Mouse (Mus musculus): ENCODE results near the gene Tff2. TPM values are rescaled to one million over a fixed set of nuclear protein-coding genes. Genes with fewer than 3 reads are reported as not detected.

Gene Tff2
- polyA plus RNA-seq, 1 experiment: 3.5 TPM

DNA sequence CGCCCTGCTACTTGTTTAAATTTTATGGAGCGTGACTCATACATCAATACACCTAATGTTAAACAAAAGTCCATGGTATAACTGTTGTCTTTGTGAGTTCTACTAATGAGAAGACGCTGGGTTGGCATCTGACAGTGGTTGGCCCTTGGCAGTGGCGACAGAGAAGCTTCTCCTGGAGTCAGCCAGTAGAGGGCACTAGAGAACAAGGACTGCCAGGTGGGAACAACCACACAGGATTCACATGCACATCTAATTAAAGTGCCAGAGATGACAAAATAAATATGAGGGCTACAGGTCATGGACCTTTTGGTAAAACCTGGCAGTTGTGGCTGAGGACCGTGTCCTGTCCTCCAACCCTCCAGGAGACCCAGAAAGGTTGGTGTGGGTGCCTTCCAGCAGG lies 5.7 kb downstream of the Tff2 start:
- no peak for DNase-seq (ENCODE audit: low read depth, low spot score)
- 6% methylated on average over 5 of the region's 5 CpGs for WGBS

DNA sequence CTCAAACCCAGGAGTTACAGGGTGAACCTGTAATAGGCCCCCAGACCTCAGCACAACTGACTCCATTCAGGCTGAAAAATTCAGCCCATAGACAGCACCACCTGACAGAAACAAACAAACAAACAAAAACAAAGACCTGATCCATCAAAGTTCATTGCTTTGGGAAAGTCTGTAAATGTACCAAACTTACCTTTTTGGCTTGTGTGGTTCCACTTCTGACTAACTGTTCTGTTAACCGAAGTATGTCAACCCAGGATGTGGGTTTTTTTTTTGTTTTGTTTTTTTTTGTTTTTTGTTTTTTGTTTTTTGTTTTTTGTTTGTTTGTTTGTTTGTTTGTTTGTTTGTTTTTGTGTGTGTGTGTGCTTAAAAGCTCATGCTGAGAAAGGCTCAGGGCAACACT lies 7.3 kb downstream of the Tff2 start:
- WGBS: 88% methylated on average over 1 of the region's 1 CpGs
- no peak for DNase-seq (ENCODE audit: low read depth, low spot score)

DNA sequence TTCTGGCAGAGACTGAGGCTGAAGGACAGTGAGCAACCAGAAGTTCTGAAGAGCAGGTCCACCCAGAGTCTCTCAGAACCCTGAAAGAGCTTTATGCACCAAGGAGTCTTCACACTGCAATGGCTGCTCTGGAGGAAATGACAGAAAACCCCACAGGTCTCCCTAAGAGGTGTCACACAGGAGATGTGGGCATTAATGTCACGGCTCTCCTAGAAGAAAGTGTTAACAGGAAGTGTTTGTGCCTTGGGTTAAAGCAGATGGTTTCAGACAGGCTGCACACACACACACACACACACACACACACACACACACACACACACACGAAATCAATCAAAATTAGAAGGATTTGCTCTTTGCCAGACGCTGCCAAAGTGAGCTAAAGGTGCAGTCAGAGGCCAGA lies 7.8 kb downstream of the Tff2 start:
- no peak for DNase-seq (ENCODE audit: low read depth, low spot score)
- 24% methylated on average over 3 of the region's 3 CpGs for WGBS

DNA sequence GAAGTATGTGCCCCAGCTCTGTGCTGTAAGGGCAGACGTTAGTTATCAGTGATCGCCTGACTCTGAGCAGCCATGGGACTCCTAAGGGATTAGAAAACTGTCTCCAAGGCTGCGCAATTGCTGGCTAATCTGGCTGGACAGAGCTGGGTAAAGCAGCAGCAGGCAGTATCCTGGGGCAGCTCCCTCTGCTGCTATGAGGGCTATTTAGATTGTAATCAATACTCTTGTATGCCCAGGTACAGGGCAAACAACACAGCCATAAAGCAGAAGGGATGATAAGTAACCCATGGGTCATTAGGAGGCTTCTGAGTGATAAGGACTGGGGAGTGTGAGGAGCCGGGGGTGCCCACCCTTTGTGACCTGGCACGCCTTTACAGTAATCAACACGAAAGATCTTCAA lies 9.2 kb downstream of the Tff2 start:
- WGBS: 37% methylated on average over 6 of the region's 6 CpGs
- no peak for DNase-seq (ENCODE audit: low read depth, low spot score)

DNA sequence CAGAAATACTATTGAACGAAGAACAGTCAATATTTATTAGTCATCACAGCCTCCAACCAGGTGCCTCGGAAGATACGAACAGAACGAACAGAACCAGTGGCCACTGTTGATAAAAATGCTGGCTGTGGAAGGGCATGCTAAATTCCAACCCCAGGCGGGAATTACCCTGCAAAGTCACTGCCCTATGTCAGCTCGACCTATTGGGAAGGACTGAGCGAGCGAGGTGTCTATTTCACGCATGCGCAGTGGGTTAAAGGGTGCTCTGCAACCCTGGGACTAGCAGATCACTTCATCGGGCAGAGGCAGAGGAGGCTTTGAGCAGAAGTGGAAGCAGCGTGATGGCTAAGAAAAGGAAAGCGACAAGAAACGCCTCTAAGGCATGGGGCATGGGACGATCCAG lies 10.3 kb downstream of the Tff2 start:
- DNase-seq (ENCODE audit: low read depth, low spot score): no peak
- WGBS: 42% methylated on average over 15 of the region's 15 CpGs

DNA sequence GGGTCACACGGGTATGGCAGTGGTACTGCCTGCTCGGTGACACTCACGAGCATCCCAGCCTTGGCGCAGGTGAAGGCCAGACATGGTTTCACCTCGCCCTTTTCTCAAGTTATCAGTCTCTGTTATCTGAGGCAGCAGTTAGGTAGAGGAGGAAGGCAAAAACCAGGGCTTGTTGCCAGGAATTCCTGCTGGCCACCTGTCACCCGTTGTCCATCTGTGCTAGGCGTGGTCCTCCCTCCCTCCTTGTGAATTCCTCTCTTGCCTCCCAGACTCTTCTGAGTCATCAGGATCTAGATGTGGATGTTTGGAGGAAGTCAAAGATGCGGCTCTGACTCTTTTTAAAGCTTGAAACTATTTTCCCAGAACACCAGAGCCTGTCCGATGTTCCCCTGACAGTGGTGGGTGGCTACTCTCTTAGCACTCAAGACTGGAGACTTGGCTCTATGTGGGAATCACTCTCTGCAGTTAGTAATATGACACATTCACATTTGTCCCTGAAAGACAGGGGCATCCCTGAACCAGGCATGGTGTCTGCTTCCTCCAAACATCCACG lies 12.7 kb downstream of the Tff2 start:
- WGBS: 34% methylated on average over 10 of the region's 10 CpGs
- no peak for DNase-seq (ENCODE audit: low read depth, low spot score)

DNA sequence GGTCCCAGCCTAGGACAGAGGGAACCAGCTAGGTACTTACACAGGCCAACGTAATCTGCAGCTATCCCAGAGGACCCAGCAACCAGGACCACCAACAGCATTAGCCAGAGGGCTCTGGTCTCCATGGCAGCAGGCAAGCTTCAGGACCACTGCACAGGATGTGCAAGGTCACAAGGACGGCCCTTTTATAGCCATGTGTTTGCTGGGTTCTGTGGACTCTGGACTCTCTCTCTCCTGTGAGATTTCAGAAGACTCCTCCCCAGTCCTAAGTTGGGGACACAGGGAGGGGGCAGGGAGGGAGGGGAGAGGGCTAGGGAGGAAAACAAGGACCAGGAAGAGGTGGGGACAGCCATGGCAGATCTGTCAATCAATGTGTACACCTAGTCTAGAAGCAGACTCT lies 14.6 kb downstream of the Tff2 start, which contains the start of gene Tff3:
TSS of gene Tff3 (minus strand) at position 195 of the 400 bp plus-strand sequence.
- DNase-seq (ENCODE audit: low read depth, low spot score): no peak
- 11% methylated on average over 2 of the region's 2 CpGs for WGBS

DNA sequence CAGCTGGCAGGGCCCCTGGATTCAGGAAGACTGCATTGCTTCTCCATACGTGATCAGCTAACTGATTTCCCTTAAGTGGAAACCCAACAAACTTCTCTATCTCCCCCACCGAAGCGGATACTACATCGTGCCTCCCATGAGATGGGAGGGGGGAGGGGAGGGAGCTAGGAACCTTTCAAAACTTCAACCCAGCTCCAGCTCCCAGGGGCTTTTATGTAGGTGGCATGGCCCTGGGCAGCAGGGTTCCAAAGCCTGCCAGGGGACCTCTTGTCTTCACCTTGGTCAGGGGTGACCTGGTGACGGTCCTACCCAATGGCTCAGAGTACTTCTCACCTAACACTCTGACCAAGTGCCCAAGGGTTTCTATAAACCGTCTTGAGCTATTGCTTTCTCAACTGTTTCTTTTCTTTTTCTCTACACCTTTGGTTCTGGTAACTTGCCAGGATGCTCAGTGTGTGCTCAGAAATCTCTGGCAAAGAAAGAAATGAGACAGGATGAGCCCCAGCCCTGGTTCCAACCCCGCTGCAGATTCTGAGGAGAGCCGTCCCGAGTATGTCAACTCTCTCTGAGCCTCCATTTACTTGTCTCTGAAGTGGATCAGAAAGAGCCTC lies 15.3 kb downstream of the Tff2 start:
- WGBS: 79% methylated on average over 9 of the region's 9 CpGs

DNA sequence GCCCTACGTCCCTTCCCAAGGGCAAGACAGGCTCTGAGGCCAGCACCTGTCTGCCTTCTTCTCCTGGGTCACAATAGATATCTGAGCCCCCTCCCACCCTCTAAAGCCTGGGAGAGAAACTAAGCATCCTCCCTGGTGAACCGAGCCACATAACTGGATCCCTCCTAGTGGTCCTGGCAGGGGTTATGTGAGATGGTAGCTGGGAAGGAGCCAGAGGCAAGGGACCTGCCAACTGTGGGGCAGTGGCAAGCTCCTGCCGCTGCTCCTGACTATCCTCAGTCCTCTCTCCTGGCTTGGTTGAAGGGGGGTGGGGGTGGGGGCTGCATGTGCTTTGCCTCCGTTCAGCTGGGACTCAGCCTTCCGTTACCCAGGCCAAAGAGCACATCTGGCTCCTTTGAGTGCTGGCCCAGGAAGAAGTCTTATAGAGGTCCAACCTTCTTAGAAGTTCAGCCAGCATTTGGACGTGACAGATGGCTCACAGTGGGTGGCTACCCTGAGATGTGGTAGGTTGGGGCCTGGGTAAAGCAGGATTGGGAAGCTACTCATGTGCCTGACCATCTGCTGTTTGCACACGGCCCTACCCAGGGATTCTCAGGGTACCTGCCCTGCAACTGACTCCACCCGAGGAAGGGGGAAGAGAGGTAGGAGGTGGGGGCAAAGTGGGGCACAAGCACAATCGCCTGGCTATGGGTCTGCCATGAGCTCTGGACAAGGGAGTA lies 18.4 kb downstream of the Tff2 start:
- DNase-seq (ENCODE audit: low read depth, low spot score): no peak
- WGBS: 37% methylated on average over 9 of the region's 9 CpGs

More for the DNA sequence above, 15.3 kb downstream of the Tff2 start:
- no peak for DNase-seq (ENCODE audit: low read depth, low spot score)

DNA sequence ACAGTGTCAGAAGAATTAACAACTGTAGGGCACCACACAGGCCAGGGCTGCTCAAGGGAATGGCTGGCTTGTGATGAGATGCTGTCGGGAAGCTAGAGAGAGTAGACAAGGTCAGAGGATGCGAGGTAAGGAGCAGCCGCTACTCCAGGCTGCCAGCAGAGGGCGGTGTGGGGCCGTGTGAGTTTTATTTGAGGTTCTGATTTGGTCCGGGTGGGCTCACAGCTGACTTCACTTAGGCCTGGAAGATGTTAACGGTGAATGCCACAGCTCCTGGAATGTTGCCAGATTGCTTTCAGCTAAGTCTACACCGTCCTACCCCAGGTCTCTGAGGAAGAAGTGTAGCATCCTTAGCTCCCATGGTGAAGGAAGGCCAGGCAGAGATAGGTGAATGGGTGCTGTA lies 22.1 kb downstream of the Tff2 start:
- WGBS: 3% methylated on average over 8 of the region's 8 CpGs
- DNase-seq (ENCODE audit: low read depth, low spot score): no peak

DNA sequence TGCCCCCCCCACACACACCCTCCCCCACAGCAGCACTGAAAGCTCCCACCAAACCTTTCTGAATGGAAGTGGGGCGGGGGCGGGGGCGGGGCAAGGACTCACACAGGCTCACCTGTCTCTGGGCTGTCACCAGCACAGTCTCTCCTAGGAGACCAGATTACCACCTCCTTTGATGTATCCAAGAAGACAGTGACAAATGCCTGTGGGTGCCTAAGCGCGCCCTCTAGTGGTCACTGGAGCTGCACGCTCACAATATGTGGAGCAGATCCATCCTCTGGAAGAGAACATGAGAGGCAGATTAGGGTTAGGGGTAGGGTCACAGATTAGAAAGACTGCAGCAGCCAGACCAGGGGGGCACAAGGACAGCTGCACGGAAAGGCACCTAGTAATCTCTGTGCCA lies 24.7 kb downstream of the Tff2 start:
- no peak for DNase-seq (ENCODE audit: low read depth, low spot score)
- 5% methylated on average over 7 of the region's 7 CpGs for WGBS

DNA sequence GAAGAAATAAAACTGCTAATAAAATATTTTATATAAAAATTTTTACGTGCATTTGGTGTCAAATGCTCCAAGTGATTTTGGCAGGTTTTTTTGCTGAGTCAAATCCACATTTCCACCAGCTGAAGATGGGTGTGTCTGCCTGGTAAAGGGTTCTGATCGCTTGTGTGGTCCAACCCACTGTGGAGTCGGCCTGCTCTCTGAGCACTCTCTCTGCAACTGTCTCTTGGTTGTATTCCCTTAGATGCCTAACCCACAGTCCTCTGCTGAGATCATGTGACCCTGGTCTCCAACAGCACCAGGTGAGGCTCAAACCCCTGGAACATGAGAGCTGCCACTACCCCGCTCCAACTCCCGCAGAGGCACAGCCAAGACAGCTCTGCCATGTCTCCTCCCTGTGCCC lies 26.1 kb downstream of the Tff2 start:
- 73% methylated on average over 5 of the region's 5 CpGs for WGBS
- no peak for DNase-seq (ENCODE audit: low read depth, low spot score)

DNA sequence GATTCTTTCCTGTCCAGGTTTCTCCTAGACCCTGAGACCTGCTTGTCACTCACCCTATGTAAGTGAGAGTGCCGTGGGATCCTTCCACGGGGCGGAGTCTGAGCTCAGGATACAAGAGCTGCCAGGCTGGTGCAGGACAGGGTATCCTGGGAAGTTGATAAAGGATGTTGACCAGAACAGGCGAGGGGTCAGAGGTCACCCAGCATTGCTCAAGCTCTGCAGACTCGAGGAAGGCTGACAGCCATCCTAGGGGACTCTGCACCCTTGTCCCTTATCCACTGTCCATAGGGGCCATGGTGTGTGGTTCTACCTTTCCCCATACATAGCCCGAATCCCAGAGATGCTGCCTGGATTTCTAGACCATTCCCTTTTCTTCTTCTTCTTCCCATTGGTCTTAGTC lies 28.0 kb downstream of the Tff2 start:
- WGBS: 56% methylated on average over 6 of the region's 6 CpGs
- DNase-seq (ENCODE audit: low read depth, low spot score): no peak

DNA sequence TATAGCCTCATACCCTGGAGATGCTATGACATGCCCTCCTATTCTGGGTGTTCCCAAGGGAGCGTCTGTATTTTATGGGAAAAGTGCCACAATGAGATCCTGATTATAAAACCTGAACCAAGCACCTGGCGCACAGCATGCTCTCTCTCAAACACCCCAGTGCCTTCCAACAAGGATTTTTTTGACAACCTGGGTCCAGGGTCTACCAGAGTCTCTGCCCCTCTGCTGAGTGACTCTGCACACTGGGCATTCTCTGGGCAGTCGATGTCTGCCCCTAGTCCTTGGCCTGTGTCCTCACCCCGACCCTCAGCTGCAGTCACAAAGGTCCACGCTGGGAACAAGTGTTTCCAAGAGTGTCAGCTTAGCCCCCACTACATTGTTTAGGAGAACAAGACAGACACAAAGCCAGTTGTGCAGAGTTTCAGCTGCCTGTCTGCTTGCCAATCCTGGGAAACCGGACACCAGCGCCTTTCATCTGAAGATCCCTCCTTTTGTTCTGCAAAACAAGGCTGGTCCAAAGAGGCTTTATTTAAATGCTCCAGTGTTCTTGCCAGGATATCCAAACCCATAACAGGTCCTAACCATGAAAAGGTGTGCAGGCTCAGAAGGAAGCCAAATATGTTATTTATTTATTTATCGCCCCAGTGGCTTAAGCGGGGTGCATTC lies 30.8 kb downstream of the Tff2 start:
- 70% methylated on average over 9 of the region's 9 CpGs for WGBS
- DNase-seq (ENCODE audit: low read depth, low spot score): no peak

DNA sequence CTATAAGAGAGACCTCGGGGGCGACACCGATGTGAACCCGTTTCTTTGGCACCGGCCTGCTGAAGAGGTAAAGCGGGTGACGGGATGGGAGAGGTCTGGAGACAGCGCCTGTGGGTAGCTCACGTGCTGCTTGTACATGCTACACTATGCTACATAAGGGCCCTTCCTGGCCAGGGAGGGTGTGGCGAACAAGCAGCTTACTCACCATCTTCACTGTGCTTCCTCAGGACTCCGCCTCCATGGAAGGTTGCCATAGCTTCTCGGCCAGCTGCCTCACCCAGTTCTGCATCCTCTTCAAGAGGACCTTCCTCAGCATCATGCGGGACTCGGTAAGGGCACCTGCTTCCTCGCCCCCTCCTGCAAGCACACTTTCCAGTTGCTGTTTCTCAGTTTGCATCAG lies 35.7 kb downstream of the Tff2 start:
- DNase-seq (ENCODE audit: low read depth, low spot score): no peak
- 67% methylated on average over 15 of the region's 15 CpGs for WGBS

DNA sequence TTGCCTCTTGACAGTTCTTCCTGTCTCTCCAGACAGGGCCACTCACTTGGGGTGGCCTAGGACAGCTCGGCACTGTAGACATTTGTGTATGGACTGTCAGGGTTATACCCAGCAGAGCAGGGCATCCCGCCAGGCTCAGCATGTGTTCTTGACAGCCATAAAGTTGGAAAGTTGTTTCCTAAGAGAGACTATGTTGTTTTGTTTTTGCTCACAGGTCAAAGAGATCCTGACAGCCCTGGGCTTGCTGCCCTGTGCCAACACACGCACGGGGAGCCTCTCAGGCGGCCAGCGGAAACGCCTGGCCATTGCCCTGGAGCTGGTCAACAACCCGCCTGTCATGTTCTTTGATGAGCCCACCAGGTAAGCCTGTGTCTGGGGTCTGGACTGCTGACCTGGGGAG lies 40.3 kb downstream of the Tff2 start:
- DNase-seq (ENCODE audit: low read depth, low spot score): no peak

DNA sequence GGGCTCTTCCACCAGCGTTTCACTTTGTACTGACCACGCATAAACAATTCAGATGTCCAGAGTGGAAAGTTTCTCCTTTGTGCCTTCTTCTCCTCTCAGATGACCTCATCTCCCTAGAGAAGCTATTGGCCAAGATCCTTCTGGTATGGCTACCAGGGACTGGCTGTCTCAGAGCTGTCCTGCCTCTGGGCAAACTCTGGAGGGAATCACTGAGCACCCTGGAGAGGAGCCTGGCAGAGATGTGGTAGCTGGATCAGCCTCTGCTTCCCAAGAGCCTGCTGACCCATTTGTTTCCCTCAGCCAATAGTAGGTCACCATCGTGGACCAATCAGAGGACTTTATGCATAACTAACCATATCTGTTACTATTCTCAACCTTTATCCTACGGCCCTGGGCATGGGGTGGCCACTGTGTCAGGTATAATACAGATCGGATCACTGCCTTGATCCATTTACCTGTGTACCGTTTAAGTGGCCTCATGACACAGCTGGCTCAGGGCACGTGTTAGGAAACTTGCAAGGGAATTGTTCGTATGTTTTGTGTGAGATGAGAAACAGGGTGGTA lies 41.0 kb downstream of the Tff2 start:
- no peak for DNase-seq (ENCODE audit: low read depth, low spot score)
- WGBS: 86% methylated on average over 8 of the region's 8 CpGs

More for the DNA sequence above, 40.3 kb downstream of the Tff2 start:
- WGBS: 64% methylated on average over 8 of the region's 8 CpGs

DNA sequence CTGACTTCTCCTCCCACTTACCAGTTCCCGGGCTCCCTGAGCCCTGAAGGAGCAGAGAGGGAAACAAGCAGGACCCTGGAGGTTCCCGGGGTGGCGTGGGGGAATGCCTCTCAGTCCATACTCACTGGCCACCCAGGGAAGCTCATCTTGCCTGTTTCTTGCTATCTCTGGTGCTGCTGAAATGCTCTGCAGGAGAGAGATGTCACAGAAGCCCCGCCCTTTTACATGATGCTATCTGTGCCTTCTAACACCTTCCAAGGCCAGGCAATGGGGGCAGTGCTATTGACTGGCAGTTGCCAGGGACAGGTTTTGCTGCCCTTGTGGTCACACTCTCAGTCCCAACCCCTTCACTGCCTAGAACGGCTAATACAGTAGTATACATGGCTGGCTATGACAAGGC lies 45.3 kb downstream of the Tff2 start:
- no peak for DNase-seq (ENCODE audit: low read depth, low spot score)
- WGBS: 71% methylated on average over 5 of the region's 5 CpGs

DNA sequence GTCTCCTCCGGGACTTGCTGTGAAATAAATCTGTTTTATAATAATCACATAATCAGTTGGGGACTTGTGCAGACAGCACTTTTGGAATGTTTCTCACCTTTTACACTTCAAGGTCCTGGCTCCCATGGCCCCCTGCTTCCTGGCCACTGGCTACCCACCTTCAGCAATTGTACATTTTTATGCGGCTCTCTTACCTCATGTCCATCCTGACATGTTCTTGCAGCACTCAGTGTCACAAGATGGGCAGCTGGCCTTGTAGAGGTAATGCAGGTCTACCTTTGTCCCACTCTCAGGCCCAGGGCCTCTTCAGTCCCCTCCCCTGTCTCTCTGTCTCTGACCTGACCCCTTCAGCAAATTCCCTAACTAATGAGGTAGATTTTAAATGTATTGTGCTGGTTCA lies 47.2 kb downstream of the Tff2 start:
- WGBS: 96% methylated on average over 2 of the region's 2 CpGs
- DNase-seq (ENCODE audit: low read depth, low spot score): no peak

DNA sequence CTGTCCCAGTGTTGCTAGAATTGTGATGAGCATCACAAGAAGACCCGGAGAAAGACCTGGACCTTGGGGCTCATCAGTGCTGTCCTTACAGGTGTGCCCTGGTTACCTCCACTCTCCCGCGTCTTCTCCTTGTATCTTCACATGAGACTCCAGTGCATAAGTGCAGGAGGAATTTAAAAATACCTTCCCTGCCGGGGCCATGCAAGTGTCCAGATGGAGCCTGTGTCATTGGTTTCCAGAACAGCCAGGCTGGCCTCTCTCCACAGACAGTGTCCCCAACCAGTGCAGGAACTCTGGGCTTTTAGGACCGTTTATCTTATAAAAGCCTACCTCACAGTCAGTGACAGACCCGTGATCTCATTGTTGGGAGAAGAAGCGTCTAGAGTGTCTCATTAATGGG lies 48.5 kb downstream of the Tff2 start:
- no peak for DNase-seq (ENCODE audit: low read depth, low spot score)
- WGBS: 80% methylated on average over 7 of the region's 7 CpGs
